Mouse (Mus musculus) brain, embryonic 14.5 days (tissue): ENCODE measurements around the gene Tpcn1.

Source experiments
- CTCF ChIP-seq: fragments of 200-500 bp; IDR thresholded peaks from 2 replicates; pipeline ENCODE4 v1.5.1; 2012; ENCODE audit warnings: inconsistent platforms, mild to moderate bottlenecking, moderate library complexity, borderline replicate concordance; ENCODE audit not compliant: insufficient read depth, insufficient read length; ENCODE audit errors: extremely low read depth
- POLR2A ChIP-seq: fragments of 200-500 bp; IDR thresholded peaks from 2 replicates; pipeline ENCODE4 v1.6.1; 2012; ENCODE audit warnings: mild to moderate bottlenecking, inconsistent platforms, borderline replicate concordance; ENCODE audit not compliant: poor library complexity, insufficient read depth, insufficient read length, severe bottlenecking; ENCODE audit errors: extremely low read depth

DNA sequence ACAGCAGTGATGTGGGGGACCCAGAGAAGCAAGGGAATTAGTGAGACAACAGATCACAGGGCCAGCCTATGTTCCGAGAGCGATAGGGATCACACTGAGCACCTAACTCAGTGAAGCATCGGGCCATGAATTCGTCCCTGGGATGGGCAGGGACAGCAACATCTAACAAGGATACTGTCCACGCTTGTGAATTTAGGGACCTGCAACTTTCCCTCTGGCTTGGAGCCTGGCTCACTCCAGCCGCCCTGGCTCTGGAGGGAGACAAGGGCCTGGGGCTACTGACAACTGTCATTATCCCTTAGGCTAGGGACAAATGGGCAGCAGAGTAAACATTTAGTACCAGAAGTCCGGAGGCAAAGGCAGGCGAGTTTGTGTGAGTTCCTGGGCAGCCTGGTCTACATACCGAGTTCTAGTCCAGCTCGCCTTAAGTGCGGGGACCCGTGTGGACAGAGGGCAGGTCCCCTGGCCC is 85.8 kb downstream of the Tpcn1 start:
- TF ChIP-seq CTCF = no peak
- TF ChIP-seq POLR2A = no peak
